Mouse (Mus musculus) pancreas, adult 10 weeks (tissue): ENCODE data around the gene Kif16b. TPM values are rescaled to one million over a fixed set of nuclear protein-coding genes. Genes with fewer than 3 reads are reported as not detected.

Experiments used
- polyA plus RNA-seq: library from polyadenylated mRNA; stranded (reverse); fragments of 350-450 nt; fragmentation: Illumina TruSeq; extraction: RNeasy Lipid Tissue Mini Kit (QIAGEN cat#74804); gene quantifications from one replicate; pipeline ENCODE4 v1.2.3, GENCODE M21; 2015; ENCODE audit warnings: low read depth, low replicate concordance; ENCODE audit not compliant: insufficient read depth

Gene Kif16b
- 3.4 TPM for polyA plus RNA-seq

DNA sequence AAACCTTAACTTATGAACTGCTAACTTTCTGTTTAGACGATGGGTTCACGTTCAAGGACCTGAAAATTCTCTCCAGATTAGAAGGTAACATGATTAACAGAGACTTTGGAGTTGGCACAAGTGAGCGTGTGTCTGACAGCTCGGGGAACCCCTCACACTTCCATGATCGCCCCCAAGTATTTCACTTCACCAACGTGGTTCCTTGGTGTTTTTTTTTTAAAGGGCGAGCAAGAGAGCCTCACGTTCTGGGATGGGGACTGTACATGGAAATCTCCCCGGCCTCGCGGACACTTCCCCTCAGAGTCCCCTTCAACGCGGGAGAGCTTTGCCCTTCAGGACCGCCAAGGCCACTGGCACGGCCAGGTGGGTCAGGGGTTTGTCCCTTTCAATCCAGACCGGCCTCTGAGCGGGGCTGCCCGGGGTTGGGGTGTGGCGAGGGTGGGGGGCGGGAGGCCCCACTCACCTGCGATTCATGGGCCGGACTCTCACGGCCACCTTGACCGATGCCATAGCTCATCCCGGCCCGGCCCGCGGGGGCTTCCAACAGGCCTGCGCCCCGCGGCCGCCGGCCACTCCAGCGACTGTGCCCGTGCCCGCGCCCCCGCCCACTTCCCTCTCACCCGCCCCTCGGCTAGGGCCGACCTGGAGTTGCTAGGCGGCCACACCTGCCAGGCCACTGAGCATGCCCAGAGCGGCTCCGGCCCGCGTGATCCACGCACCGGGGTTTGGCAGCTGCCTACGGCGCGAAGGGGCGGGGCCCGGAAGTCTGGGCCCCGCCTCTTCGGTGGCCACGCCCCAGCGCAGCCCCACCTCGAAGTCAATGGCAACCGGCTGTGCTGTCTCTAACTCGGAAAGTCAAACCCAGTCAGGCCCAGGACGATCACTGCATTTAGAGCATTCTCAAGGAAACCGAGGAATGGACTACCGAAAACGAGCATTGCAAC lies at the start of gene Kif16b:
Kif16b (minus strand) TSS at position 670 of the 944 bp plus-strand sequence.

Other genes starting within 250 kb of the Kif16b start
- gene Snrpb2, start 161.5 kb upstream of the Kif16b start, polyA plus RNA-seq: 3.3 TPM
- not detected for gene Otor, start 176.9 kb upstream of the Kif16b start, polyA plus RNA-seq